Mouse (Mus musculus): ENCODE measurements around the gene Abcg2.
"Not testable (repeated sequence)": the region's sequence is repeated elsewhere in the genome, so short reads cannot be mapped to it uniquely, and the experiment has no call there.

Abcg2 gene

DNA sequence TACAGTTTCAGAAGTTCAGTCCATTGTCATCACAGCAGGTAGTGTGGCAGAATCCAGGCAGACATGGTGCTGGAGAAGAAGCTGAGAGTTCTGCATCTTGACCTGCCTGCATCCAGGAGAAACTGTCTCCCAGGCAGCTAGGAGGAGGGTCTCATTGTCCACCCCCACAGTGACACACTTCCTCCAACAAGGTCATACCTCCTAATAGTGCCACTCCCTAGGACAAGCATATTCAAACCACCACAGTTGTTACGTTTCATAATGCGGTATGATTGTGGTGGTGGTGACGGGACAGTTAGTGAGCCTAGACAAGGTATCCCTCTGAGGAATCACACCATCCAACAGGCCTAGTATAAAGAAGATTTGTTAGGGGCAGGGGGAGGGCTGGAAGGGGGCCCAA is at the start of gene Abcg2:
Abcg2 (plus strand) TSS at position 301 of the 400 bp plus-strand sequence.
- DNase-seq (ENCODE audit: low spot score in 2 of 2): not testable (repeated sequence)

DNA sequence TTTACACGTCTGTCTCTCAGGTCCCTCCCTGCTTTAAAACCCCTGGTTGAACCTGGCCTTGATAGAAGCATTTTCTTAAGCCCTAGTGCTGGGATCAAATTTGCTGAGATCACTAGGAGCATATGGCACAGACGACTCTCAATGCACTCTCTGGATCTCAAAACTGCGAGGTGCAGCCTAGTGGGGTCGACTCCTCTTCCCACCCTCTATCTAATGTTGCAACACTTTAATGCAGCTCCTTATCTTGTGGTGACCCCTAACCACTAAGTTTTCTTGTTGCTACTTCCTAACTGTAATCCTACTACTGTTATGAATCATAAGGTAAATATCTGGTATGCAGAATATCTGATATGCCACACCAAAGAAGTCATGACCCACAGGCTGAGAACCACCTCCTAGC is 44.1 kb upstream of the Abcg2 start:
- not testable (repeated sequence) for DNase-seq (ENCODE audit: low spot score in 2 of 2)

- peak; percentile 16 to 63 for DNase-seq (ENCODE audit: low spot score in 2 of 2)
Measured at GRCm38 (mm10) chr6:58542852-58543251, 41.5 kb upstream of the Abcg2 start.

- DNase-seq (ENCODE audit: low spot score in 2 of 2): not testable (repeated sequence)
Measured at GRCm38 (mm10) chr6:58544971-58545370, 39.4 kb upstream of the Abcg2 start.

DNA sequence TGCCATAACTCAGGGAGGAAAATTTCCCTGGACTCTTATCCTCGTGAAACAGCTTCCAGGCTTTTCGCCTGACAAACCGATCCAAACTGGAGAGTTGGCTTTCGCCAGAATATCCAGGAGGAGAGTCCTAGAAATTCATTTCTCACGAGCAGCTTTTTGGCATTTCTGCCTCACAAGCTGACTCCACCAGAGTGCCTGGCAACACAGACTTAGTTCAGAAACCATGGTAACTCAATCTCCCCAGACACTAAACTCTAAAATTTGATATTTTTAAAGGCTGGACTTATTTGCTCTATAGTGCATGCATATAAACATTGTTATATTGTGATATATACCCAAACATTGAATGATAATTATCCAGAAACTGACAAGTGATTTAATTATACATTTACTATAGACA is 38.3 kb upstream of the Abcg2 start:
- DNase-seq (ENCODE audit: low spot score in 2 of 2): not testable (repeated sequence)

GRCm38 (mm10) chr6:58546816-58547215 is 37.5 kb upstream of the Abcg2 start:
- peak; percentile 38 to 75 for DNase-seq (ENCODE audit: low spot score in 2 of 2)

- not testable (repeated sequence) for DNase-seq (ENCODE audit: low spot score in 2 of 2)
Measured at GRCm38 (mm10) chr6:58553812-58554211, 30.5 kb upstream of the Abcg2 start.

DNA sequence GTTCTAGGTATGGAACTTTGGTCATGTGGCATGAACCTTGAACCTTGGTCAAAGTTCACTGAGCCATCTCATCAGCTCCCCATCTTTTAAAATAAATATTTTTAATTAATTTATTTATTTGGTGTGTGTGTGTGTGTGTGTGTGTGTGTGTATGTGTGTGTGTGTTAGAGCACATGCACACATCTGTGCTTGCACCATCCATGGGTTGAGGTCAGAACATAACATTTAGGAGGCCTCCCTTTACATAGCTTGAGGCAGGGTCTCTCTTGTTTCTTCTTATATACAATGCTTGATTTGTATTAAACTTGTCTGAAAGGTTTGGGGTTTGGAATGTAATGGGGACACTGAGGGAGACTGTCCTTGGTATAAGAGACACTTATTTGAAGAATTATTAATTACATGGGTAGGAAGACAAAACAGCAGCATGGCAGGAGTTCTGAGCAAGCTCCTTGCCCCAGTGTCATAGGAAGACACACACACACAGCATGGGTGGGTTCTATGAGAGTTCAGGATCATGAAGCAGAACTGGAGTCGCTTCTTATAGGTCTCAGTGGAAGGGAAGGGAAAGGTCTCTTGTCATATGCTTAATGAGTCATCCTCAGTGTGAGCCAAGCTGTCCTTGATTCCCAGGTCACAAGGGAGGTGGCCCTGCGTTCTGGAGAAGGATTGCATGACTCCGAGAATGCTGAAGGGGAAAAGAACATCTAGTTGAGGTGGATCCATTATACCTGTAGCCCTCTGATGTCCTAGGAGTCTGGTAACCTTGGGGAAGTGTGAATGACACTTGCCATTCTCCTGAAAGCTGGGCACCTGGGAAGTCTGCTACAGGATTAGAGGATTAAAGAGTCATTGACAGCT is 9.9 kb downstream of the Abcg2 start:
- DNase-seq (ENCODE audit: low spot score in 2 of 2): not testable (repeated sequence)

GRCm38 (mm10) chr6:58595639-58596293 is 11.4 kb downstream of the Abcg2 start:
- not testable (repeated sequence) for DNase-seq (ENCODE audit: low spot score in 2 of 2)

- peak in 1 of 2 experiments; percentile 27 for DNase-seq (ENCODE audit: low spot score in 2 of 2)
Measured at GRCm38 (mm10) chr6:58596294-58596653, 12.0 kb downstream of the Abcg2 start.

GRCm38 (mm10) chr6:58602119-58602518 is 17.8 kb downstream of the Abcg2 start:
- not testable (repeated sequence) for DNase-seq (ENCODE audit: low spot score in 2 of 2)

DNA sequence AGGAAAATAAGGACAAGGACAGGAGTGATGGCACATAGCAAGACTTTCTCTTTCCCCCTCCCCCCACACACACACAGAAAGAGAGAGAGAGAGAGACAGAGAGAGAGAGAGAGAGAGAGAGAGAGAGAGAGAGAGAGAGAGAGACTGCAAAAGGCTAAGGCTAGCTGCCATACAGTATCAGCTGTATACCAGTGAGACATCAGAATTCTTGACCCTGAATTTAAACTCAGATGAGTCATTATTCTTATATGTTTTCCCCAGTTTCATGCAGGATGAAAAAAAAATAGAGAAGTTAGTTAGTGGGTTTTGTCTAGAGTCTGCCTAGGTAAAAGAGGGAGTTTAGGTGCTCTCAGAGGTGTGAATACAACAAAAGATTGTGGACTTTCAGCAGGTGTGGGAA is 18.7 kb downstream of the Abcg2 start:
- not testable (repeated sequence) for DNase-seq (ENCODE audit: low spot score in 2 of 2)

DNA sequence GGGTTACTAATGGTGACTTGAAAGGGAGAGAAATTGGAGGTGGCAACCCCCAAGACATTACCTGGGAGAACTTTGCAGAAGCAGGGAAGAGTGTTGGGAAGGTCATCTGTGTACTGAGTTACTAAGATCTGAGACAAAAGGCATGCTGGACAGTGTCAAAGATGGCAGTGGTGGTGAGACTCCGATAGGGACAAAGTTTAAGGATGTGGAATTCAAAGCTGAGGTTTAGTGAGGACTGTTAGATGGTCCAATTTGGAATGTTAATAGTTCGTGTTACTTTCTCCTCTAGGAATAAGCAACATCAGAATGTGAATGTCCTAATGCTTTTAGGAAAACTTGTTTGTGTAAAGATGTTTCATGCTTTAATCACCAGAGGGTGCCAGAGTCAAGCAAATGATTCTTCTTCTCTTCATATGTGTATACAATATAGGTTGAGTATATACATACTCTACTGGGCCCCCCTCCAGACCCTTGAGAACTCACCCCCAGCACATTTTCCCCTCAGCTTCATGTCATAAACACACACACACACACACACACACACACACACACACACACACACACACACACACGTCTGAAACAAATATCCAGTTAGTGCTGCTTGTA is 19.3 kb downstream of the Abcg2 start:
- not testable (repeated sequence) for DNase-seq (ENCODE audit: low spot score in 2 of 2)

GRCm38 (mm10) chr6:58606642-58607041 is 22.3 kb downstream of the Abcg2 start:
- DNase-seq (ENCODE audit: low spot score in 2 of 2): no peak

GRCm38 (mm10) chr6:58608422-58608821 is 24.1 kb downstream of the Abcg2 start:
- DNase-seq (ENCODE audit: low spot score in 2 of 2): no peak

- DNase-seq (ENCODE audit: low spot score in 2 of 2): no peak
Measured at GRCm38 (mm10) chr6:58609919-58610759, 25.8 kb downstream of the Abcg2 start.

- no peak for DNase-seq (ENCODE audit: low spot score in 2 of 2)
Measured at GRCm38 (mm10) chr6:58610760-58611654, 26.7 kb downstream of the Abcg2 start.

- no peak for DNase-seq (ENCODE audit: low spot score in 2 of 2)
Measured at GRCm38 (mm10) chr6:58624126-58624525, 39.8 kb downstream of the Abcg2 start.

- no peak for DNase-seq (ENCODE audit: low spot score in 2 of 2)
Measured at GRCm38 (mm10) chr6:58629238-58629637, 44.9 kb downstream of the Abcg2 start.

DNA sequence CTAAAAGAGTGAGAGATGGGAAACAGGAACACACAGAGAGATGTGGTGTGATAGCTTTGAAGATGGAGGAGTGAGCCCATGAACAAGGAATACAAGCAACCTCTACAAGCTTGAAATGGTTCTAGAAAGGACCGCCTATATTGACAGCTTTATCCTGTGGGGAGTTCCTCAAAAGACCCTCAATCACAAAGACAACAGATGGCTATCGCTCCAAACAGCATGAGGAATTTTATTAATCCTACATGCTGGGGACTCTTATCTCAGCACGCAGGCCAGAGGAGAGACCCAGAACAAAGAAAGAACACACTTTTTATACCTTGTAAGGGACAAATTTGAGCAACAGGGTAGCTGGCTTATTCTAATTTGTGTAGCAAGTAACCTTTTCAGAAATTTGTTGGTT is 48.1 kb downstream of the Abcg2 start:
- DNase-seq (ENCODE audit: low spot score in 2 of 2): no peak

DNA sequence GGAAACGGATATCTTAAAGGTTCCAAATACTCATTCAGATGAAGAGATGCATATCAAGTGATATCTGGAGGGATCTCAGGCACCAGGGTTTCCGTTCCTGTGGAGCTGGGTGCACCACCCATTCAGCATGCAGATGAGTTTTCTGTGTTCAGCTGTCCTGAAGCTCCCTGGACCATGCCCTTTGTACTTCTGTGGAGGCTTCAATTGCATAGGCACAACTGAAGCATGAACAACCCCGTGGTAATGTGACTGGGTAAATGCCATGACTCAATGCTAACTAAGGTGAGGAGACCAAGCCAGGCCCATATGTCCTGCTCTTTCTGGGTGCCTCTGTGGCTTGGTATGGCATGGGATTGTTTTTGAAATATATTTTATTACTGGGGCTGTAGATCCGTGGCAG is 49.4 kb downstream of the Abcg2 start:
- no peak for DNase-seq (ENCODE audit: low spot score in 2 of 2)

Measured in spleen, postnatal 10 days (tissue).